Mouse (Mus musculus) E14TG2a.4 (cell line): ENCODE measurements around the gene Surf4.

Experiments
- CTCF ChIP-seq: conservative IDR thresholded peaks from 2 replicates; pipeline ENCODE4 v1.5.1; 2014; ENCODE audit warnings: low read length
- POU5F1 ChIP-seq: IDR thresholded peaks from 2 replicates; pipeline ENCODE4 v1.6.1; 2014; ENCODE audit warnings: low read length, borderline replicate concordance

DNA sequence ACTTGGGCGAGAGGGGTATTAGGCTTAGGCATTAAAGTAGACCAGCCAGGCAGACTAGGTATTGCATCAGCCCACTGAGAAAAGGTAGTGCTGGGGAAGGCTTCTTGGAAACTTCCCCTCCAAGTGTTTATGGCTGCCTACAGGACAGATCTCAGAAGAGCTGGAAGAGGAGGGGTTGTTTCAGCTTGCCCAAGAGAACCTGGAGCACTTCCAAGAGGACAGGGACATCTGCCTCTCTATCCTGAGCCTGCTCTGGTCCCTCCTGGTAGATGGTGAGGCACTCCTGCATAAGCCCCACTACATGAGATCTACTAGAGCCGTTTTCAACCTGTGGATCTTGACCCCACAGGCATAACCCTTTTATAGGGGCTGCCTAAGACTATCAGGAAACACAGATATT is 16.7 kb upstream of the Surf4 start:
- TF ChIP-seq CTCF (no peak), POU5F1 (no peak)
